Mouse (Mus musculus): ENCODE results near the gene Rab11b. TPM values are rescaled to one million over a fixed set of nuclear protein-coding genes. Genes with fewer than 3 reads are reported as not detected.

The Rab11b gene
- polyA plus RNA-seq, 1 experiment from 2014 or later, result 209 TPM

GRCm38 (mm10) chr17:33788732-33789131 is 28.4 kb upstream of the Rab11b start:
- Histone ChIP-seq H3K36me3 (ENCODE audit: control insufficient read depth, insufficient read depth, low read length) (no peaks in the 10 kb centered on the region), H3K4me3 (ENCODE audit: low read depth, low read length) (no peak overlapping the region), H3K9me3 (ENCODE audit: control insufficient read depth, low read length) (no peaks in the 10 kb centered on the region), H3K9ac (ENCODE audit: low read length) (no peak overlapping the region), H3K4me1 (replicated peaks; ENCODE audit: control insufficient read depth, insufficient read depth, low read length) (no peaks in the 10 kb centered on the region), H3K27me3 (replicated peaks; ENCODE audit: control insufficient read depth, insufficient read depth, low read length) (no peaks in the 10 kb centered on the region), H3K27ac (ENCODE audit: low read depth) (no peak overlapping the region), H3K4me2 (ENCODE audit: low read length) (no peak overlapping the region)
- 52% methylated on average over 4 of the region's 4 CpGs for WGBS
- DNase-seq (ENCODE audit: low spot score) (no peak), ATAC-seq (replicated peaks; ENCODE audit: low FRiP score, low TSS enrichment, low read depth) (no peak)

- 78% methylated on average over 18 of the region's 18 CpGs for WGBS
These were observed 26.0 kb upstream of the Rab11b start for GRCm38 (mm10) chr17:33786375-33786774.

GRCm38 (mm10) chr17:33784939-33785338 is 24.6 kb upstream of the Rab11b start:
- Histone ChIP-seq H3K36me3 (ENCODE audit: control insufficient read depth, insufficient read depth, low read length) (no peaks in the 10 kb centered on the region), H3K4me2 (ENCODE audit: low read length) (no peak overlapping the region), H3K9me3 (ENCODE audit: control insufficient read depth, low read length) (no peaks in the 10 kb centered on the region), H3K9ac (ENCODE audit: low read length) (no peak overlapping the region), H3K4me1 (replicated peaks; ENCODE audit: control insufficient read depth, insufficient read depth, low read length) (peaks cover 22% of the 10 kb centered on the region), H3K27ac (ENCODE audit: low read depth) (no peak overlapping the region), H3K27me3 (replicated peaks; ENCODE audit: control insufficient read depth, insufficient read depth, low read length) (no peaks in the 10 kb centered on the region), H3K4me3 (ENCODE audit: low read depth, low read length) (no peak overlapping the region)
- ATAC-seq (replicated peaks; ENCODE audit: low FRiP score, low TSS enrichment, low read depth) (no peak), DNase-seq (ENCODE audit: low spot score) (no peak)
- 90% methylated on average over 2 of the region's 2 CpGs for WGBS

More at GRCm38 (mm10) chr17:33786375-33786774, 26.0 kb upstream of the Rab11b start:
- H3K27me3 ChIP-seq (replicated peaks; ENCODE audit: control insufficient read depth, insufficient read depth, low read length), result no peaks in the 10 kb centered on the region
- H3K9me3 ChIP-seq (ENCODE audit: control insufficient read depth, low read length), result no peaks in the 10 kb centered on the region
- no peak for DNase-seq (ENCODE audit: low spot score)
- H3K36me3 ChIP-seq (ENCODE audit: control insufficient read depth, insufficient read depth, low read length), result no peaks in the 10 kb centered on the region
- no peak overlapping the region for H3K4me3 ChIP-seq (ENCODE audit: low read depth, low read length)
- H3K4me2 ChIP-seq (ENCODE audit: low read length), result no peak overlapping the region
- no peak overlapping the region for H3K27ac ChIP-seq (ENCODE audit: low read depth)
- no peak for ATAC-seq (replicated peaks; ENCODE audit: low FRiP score, low TSS enrichment, low read depth)
- H3K9ac ChIP-seq (ENCODE audit: low read length), result no peak overlapping the region
- peaks cover 11% of the 10 kb centered on the region for H3K4me1 ChIP-seq (replicated peaks; ENCODE audit: control insufficient read depth, insufficient read depth, low read length)

GRCm38 (mm10) chr17:33783408-33783807 is 23.1 kb upstream of the Rab11b start:
- Histone ChIP-seq H3K36me3 (ENCODE audit: control insufficient read depth, insufficient read depth, low read length) (no peaks in the 10 kb centered on the region), H3K4me2 (ENCODE audit: low read length) (no peak overlapping the region), H3K9ac (ENCODE audit: low read length) (no peak overlapping the region), H3K27me3 (replicated peaks; ENCODE audit: control insufficient read depth, insufficient read depth, low read length) (no peaks in the 10 kb centered on the region), H3K27ac (ENCODE audit: low read depth) (0 out of 2 replicates have a peak overlapping the region, but pooled peaks have one; percentile 23), H3K4me3 (ENCODE audit: low read depth, low read length) (no peak overlapping the region), H3K9me3 (ENCODE audit: control insufficient read depth, low read length) (no peaks in the 10 kb centered on the region), H3K4me1 (replicated peaks; ENCODE audit: control insufficient read depth, insufficient read depth, low read length) (peaks cover 37% of the 10 kb centered on the region)
- DNase-seq (ENCODE audit: low spot score) (peak; percentile 53), ATAC-seq (replicated peaks; ENCODE audit: low FRiP score, low TSS enrichment, low read depth) (no peak)

GRCm38 (mm10) chr17:33782067-33782466 is 21.7 kb upstream of the Rab11b start:
- Histone ChIP-seq H3K36me3 (ENCODE audit: control insufficient read depth, insufficient read depth, low read length) (peaks cover 12% of the 10 kb centered on the region), H3K9ac (ENCODE audit: low read length) (peak overlapping the region; percentile 45; the same call in 1 of the 2 replicates), H3K4me1 (replicated peaks; ENCODE audit: control insufficient read depth, insufficient read depth, low read length) (peaks cover 38% of the 10 kb centered on the region), H3K4me3 (ENCODE audit: low read depth, low read length) (peak overlapping the region; percentile 41), H3K27ac (ENCODE audit: low read depth) (peak overlapping the region; percentile 52; the same call in 1 of the 2 replicates), H3K27me3 (replicated peaks; ENCODE audit: control insufficient read depth, insufficient read depth, low read length) (no peaks in the 10 kb centered on the region), H3K4me2 (ENCODE audit: low read length) (peak overlapping the region; percentile 79), H3K9me3 (ENCODE audit: control insufficient read depth, low read length) (no peaks in the 10 kb centered on the region)
- DNase-seq (ENCODE audit: low spot score), result peak; percentile 50
- ATAC-seq (replicated peaks; ENCODE audit: low FRiP score, low TSS enrichment, low read depth), result no peak
- 35% methylated on average over 4 of the region's 4 CpGs for WGBS

- no peaks in the 10 kb centered on the region for H3K9me3 ChIP-seq (ENCODE audit: control insufficient read depth, low read length)
- peak within 1 kb of the TSS; percentile 87 for H3K27ac ChIP-seq (ENCODE audit: low read depth)
- DNase-seq (ENCODE audit: low spot score) (peak; percentile 83), ATAC-seq (replicated peaks; ENCODE audit: low FRiP score, low TSS enrichment, low read depth) (peak; percentile 81)
- peaks cover 38% of the 10 kb centered on the region for H3K4me1 ChIP-seq (replicated peaks; ENCODE audit: control insufficient read depth, insufficient read depth, low read length)
- H3K36me3 ChIP-seq (ENCODE audit: control insufficient read depth, insufficient read depth, low read length), result peaks cover 17% of the 10 kb centered on the region
- no peaks in the 10 kb centered on the region for H3K27me3 ChIP-seq (replicated peaks; ENCODE audit: control insufficient read depth, insufficient read depth, low read length)
- peak within 1 kb of the TSS; percentile 45 for H3K9ac ChIP-seq (ENCODE audit: low read length)
- peak within 1 kb of the TSS; percentile 79 for H3K4me2 ChIP-seq (ENCODE audit: low read length)
- H3K4me3 ChIP-seq (ENCODE audit: low read depth, low read length), result peak within 1 kb of the TSS; percentile 41
- 1% methylated on average over 50 of the region's 50 CpGs for WGBS
These were observed 21.0 kb upstream of the Rab11b start, which contains the start of gene Angptl4 for GRCm38 (mm10) chr17:33781124-33781977. Gene Angptl4 (minus strand): TSS chr17:33781830.

- Histone ChIP-seq H3K4me3 (ENCODE audit: low read depth, low read length) (peak overlapping the region; percentile 41), H3K27me3 (replicated peaks; ENCODE audit: control insufficient read depth, insufficient read depth, low read length) (no peaks in the 10 kb centered on the region), H3K36me3 (ENCODE audit: control insufficient read depth, insufficient read depth, low read length) (peaks cover 23% of the 10 kb centered on the region), H3K4me2 (ENCODE audit: low read length) (peak overlapping the region; percentile 79), H3K4me1 (replicated peaks; ENCODE audit: control insufficient read depth, insufficient read depth, low read length) (peaks cover 38% of the 10 kb centered on the region), H3K9ac (ENCODE audit: low read length) (no peak overlapping the region), H3K9me3 (ENCODE audit: control insufficient read depth, low read length) (no peaks in the 10 kb centered on the region), H3K27ac (ENCODE audit: low read depth) (peak overlapping the region; percentile 87)
- WGBS, result 85% methylated on average over 5 of the region's 5 CpGs
- DNase-seq (ENCODE audit: low spot score) (no peak), ATAC-seq (replicated peaks; ENCODE audit: low FRiP score, low TSS enrichment, low read depth) (no peak)
These were observed 20.1 kb upstream of the Rab11b start for GRCm38 (mm10) chr17:33780431-33780830.

- ATAC-seq (replicated peaks; ENCODE audit: low FRiP score, low TSS enrichment, low read depth) (no peak), DNase-seq (ENCODE audit: low spot score) (no peak)
- Histone ChIP-seq H3K9me3 (ENCODE audit: control insufficient read depth, low read length) (no peaks in the 10 kb centered on the region), H3K4me3 (ENCODE audit: low read depth, low read length) (peak overlapping the region; percentile 7), H3K4me1 (replicated peaks; ENCODE audit: control insufficient read depth, insufficient read depth, low read length) (peaks cover 38% of the 10 kb centered on the region), H3K27me3 (replicated peaks; ENCODE audit: control insufficient read depth, insufficient read depth, low read length) (no peaks in the 10 kb centered on the region), H3K9ac (ENCODE audit: low read length) (no peak overlapping the region), H3K27ac (ENCODE audit: low read depth) (peak overlapping the region; percentile 87), H3K4me2 (ENCODE audit: low read length) (peak overlapping the region; percentile 79), H3K36me3 (ENCODE audit: control insufficient read depth, insufficient read depth, low read length) (peaks cover 28% of the 10 kb centered on the region)
- 69% methylated on average over 5 of the region's 5 CpGs for WGBS
These were observed 19.6 kb upstream of the Rab11b start for GRCm38 (mm10) chr17:33779967-33780295.
